Mouse (Mus musculus) embryonic facial prominence, embryonic 14.5 days (tissue): ENCODE data around the gene 9430007A20Rik. TPM values are rescaled to one million over a fixed set of nuclear protein-coding genes. Genes with fewer than 3 reads are reported as not detected.
"Not testable (repeated sequence)": the region's sequence is repeated elsewhere in the genome, so short reads cannot be mapped to it uniquely, and the experiment has no call there.

Experiments used
- ATAC-seq: fragments of 200-750 bp; cut with Nextera tagmentation; 2 replicates; pipeline ENCODE4 v1.8.0; 2017; ENCODE audit warnings: low read depth, moderate number of reproducible peaks, moderate TSS enrichment
- DNase-seq: peaks from one replicate; pipeline ENCODE4 v3.0.0-alpha.2; 2015; ENCODE audit warnings: low spot score
- H3K27ac ChIP-seq: fragments of 300-500 bp; sonication (generic); replicated peaks from 2 replicates; pipeline ENCODE4 v1.5.1; 2014; ENCODE audit warnings: low read depth, mild to moderate bottlenecking, low read length, moderate library complexity
- H3K27me3 ChIP-seq: fragments of 300-500 bp; sonication (generic); replicated peaks from 2 replicates; pipeline ENCODE4 v1.6.1; 2014; ENCODE audit warnings: low read length; ENCODE audit not compliant: control insufficient read depth, insufficient read depth
- H3K36me3 ChIP-seq: fragments of 300-500 bp; sonication (generic); 2 replicates; pipeline ENCODE4 v1.6.1; 2014; ENCODE audit warnings: low read length, mixed read lengths; ENCODE audit not compliant: control insufficient read depth, insufficient read depth
- H3K4me1 ChIP-seq: fragments of 300-500 bp; sonication (generic); 2 replicates; pipeline ENCODE4 v1.6.1; 2014; ENCODE audit warnings: antibody characterized with exemption, low read length; ENCODE audit not compliant: control insufficient read depth, insufficient read depth
- H3K4me2 ChIP-seq: fragments of 300-500 bp; sonication (generic); 2 replicates; pipeline ENCODE4 v1.6.1; 2014; ENCODE audit warnings: low read depth, mild to moderate bottlenecking, low read length, moderate library complexity, mixed read lengths
- H3K4me3 ChIP-seq: fragments of 300-500 bp; sonication (generic); 2 replicates; pipeline ENCODE4 v1.5.1; 2014; ENCODE audit warnings: low read depth, mild to moderate bottlenecking, low read length
- H3K9ac ChIP-seq: fragments of 300-500 bp; sonication (generic); 2 replicates; pipeline ENCODE4 v1.6.1; 2014; ENCODE audit warnings: low read depth, mild to moderate bottlenecking, low read length, moderate library complexity, mixed read lengths
- H3K9me3 ChIP-seq: fragments of 300-500 bp; sonication (generic); 2 replicates; pipeline ENCODE4 v1.6.1; 2016; ENCODE audit warnings: low read length; ENCODE audit not compliant: control insufficient read depth
- WGBS: fragments of 180-500 bp; shearing (Covaris S2); extraction: QIAGEN DNeasy Blood & Tissue Kit; methylation state at CpG from one replicate; pipeline ENCODE4 v1.1.7; 2014; 5-methylcytosine and 5-hydroxymethylcytosine counted together
- polyA plus RNA-seq: library from polyadenylated mRNA; unstranded; fragments of >200 nt; fragmentation: Nextera tagmentation; extraction: Ambion mirVana; gene quantifications from 2 replicates; pipeline ENCODE4 v1.2.1, GENCODE M21; 2014

9430007A20Rik gene
- polyA plus RNA-seq, result not detected in 2 replicates

DNA sequence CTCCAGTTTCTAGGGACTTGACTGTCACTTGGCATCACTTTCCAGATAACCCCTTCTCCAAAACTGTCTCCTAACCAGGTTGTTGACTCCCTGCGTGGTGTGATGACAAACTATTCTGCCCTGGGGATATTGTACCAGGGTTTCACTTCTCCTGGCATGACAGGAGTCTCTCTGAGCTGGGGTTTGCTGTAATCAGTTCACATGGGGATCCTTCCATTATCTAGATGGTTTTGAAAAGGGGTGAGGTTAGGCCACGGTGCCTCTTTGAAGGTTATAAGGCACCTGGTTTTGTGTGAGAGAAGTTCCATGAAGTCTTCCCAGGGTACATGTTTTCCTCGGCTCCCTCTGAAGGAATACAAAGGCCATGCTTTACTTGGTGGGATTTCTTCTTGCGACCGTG, at the start of gene 9430007A20Rik:
Gene 9430007A20Rik (plus strand): TSS at position 301 of the 400 bp plus-strand sequence.
- Histone ChIP-seq H3K36me3 (no peaks in the 10 kb centered on the region), H3K4me2 (no peak within 1 kb of the TSS), H3K9ac (no peak within 1 kb of the TSS), H3K4me3 (no peak within 1 kb of the TSS), H3K27me3 (no peaks in the 10 kb centered on the region), H3K27ac (no peak within 1 kb of the TSS), H3K9me3 (0 out of 2 replicates have a peak, but pooled peaks cover 5% of the 10 kb centered on the region), H3K4me1 (no peaks in the 10 kb centered on the region)
- DNase-seq (no peak), ATAC-seq (no peak)
- 82% methylated on average over 5 of the region's 5 CpGs for WGBS

DNA sequence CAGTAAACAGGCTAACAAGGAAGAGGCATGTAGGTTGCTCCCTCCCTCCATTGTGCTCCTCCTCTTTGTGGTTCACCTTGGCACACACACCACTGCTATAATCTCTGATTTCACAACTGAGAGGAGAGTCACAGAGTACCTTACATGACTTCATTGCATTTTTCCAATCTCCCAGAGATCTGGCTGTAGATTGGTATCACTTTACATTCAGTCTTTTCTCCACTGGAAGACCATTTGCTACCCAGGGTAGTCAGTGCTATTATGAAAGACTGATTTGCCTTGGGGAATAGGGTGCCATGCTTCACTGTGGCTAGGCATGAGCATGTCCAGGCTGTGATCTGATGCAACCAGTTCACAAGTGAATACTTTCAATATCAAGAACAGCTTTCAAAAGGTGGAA, 26.3 kb upstream of the 9430007A20Rik start:
- H3K4me2 ChIP-seq, result no peak overlapping the region
- DNase-seq (no peak), ATAC-seq (no peak)
- H3K4me1 ChIP-seq, result no peaks in the 10 kb centered on the region
- no peak overlapping the region for H3K9ac ChIP-seq
- 0 out of 2 replicates have a peak, but pooled peaks cover 5% of the 10 kb centered on the region for H3K9me3 ChIP-seq
- H3K27ac ChIP-seq, result no peak overlapping the region
- no peak overlapping the region for H3K4me3 ChIP-seq
- H3K27me3 ChIP-seq, result no peaks in the 10 kb centered on the region
- H3K36me3 ChIP-seq, result no peaks in the 10 kb centered on the region

DNA sequence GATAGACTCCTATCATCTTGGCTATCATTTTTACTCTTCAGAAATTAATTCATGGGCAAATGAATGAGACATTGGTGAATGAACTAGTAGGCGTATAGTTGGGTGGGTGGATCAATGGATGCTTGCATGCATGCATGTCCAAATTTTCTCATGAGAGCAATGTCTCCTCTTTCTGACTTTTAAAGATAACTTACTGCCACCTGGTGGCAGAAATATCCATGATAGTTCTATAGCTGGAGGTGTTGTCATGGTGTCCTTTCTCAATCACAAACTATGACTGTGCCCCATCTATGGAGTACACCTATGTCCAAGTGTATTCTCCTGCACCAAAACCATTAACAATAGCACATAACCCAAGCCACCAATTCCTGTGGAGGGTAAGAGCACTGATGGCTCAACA, 13.1 kb upstream of the 9430007A20Rik start:
- no peak overlapping the region for H3K4me3 ChIP-seq
- H3K27ac ChIP-seq, result no peak overlapping the region
- H3K9me3 ChIP-seq, result peaks cover 15% of the 10 kb centered on the region; the same call in 1 of the 2 replicates
- H3K4me2 ChIP-seq, result no peak overlapping the region
- DNase-seq (no peak), ATAC-seq (no peak)
- no peaks in the 10 kb centered on the region for H3K36me3 ChIP-seq
- no peak overlapping the region for H3K9ac ChIP-seq
- no peaks in the 10 kb centered on the region for H3K27me3 ChIP-seq
- H3K4me1 ChIP-seq, result no peaks in the 10 kb centered on the region
- 75% methylated on average over 1 of the region's 1 CpGs for WGBS

DNA sequence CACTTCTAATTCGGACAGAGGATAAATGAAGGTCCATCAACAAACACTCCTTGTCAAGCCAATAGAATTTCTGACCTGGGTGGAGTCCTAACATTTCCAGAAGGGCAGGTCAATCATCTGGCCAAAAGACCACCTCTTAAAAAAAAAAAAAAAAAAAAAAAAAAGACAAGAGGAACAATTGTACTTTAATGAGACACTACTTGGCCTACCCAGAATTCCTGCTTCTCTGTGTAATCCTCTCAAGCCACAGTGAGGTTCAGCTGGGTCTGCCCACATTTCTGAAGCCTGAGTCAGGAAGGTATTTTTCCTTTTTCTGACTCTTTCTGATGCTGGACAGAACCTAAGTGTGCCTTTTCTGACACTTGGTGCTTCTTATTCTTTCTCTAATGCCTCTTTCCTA, 25.1 kb downstream of the 9430007A20Rik start:
- 73% methylated on average over 1 of the region's 1 CpGs for WGBS
- no peaks in the 10 kb centered on the region for H3K27me3 ChIP-seq
- ATAC-seq (no peak), DNase-seq (no peak)
- peaks cover 21% of the 10 kb centered on the region; the same call in 1 of the 2 replicates for H3K9me3 ChIP-seq
- no peaks in the 10 kb centered on the region for H3K36me3 ChIP-seq
- H3K27ac ChIP-seq, result no peak overlapping the region
- no peak overlapping the region for H3K9ac ChIP-seq
- no peak overlapping the region for H3K4me2 ChIP-seq
- H3K4me1 ChIP-seq, result no peaks in the 10 kb centered on the region
- no peak overlapping the region for H3K4me3 ChIP-seq

DNA sequence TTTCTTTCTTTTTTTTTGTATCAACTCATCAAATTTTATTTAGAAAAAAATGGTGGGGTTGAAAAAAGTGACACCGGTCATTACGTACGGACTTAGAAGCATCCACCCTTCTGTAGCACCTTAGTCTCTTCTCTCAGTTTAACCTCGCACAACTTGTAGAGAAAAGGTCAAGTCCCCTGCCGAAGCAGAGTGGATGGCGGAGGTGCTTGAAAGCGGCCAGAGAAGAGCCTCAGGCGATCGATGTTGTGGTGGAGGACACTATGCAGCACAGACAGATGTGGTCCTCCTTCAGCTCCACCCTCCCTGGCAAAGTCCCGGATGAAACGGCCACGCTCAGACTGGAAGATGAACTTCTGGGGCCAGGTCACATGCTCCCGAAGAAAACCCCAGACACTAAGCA, 25.7 kb downstream of the 9430007A20Rik start:
- DNase-seq, H3K9ac ChIP-seq: not testable (repeated sequence)
- 92% methylated on average over 13 of the region's 13 CpGs for WGBS

DNA sequence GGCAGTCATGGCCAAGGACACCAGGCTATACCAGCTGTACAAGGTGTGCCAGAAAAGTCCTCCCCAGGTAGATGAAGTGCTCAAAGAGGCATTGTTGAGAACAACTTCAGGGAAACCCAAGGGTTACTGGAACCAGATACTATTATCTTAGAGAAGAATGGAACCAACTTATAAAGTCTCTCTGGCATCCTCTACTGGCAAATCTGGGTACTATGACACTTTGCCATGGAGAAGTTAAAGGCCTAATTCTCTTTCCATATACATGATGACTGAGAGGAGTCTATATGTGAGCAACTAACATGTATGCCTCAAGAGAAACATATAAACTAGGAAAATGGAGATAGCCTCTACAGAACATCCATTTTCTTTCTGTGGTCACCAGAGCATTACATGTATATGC, 31.5 kb downstream of the 9430007A20Rik start:
- H3K27ac ChIP-seq, result no peak overlapping the region
- no peak for DNase-seq
- H3K27me3 ChIP-seq, result no peaks in the 10 kb centered on the region
- H3K36me3 ChIP-seq, result no peaks in the 10 kb centered on the region
- ATAC-seq, result no peak
- peaks cover 10% of the 10 kb centered on the region; the same call in 1 of the 2 replicates for H3K9me3 ChIP-seq
- H3K4me2 ChIP-seq, result no peak overlapping the region
- H3K4me3 ChIP-seq, result no peak overlapping the region
- H3K4me1 ChIP-seq, result no peaks in the 10 kb centered on the region
- no peak overlapping the region for H3K9ac ChIP-seq

More for the DNA sequence above, 25.7 kb downstream of the 9430007A20Rik start:
- H3K4me1 ChIP-seq, H3K4me2 ChIP-seq, H3K27ac ChIP-seq, H3K4me3 ChIP-seq, ATAC-seq, H3K27me3 ChIP-seq, H3K36me3 ChIP-seq: not testable (repeated sequence)
- H3K9me3 ChIP-seq, result peaks cover 20% of the 10 kb centered on the region; the same call in 1 of the 2 replicates

DNA sequence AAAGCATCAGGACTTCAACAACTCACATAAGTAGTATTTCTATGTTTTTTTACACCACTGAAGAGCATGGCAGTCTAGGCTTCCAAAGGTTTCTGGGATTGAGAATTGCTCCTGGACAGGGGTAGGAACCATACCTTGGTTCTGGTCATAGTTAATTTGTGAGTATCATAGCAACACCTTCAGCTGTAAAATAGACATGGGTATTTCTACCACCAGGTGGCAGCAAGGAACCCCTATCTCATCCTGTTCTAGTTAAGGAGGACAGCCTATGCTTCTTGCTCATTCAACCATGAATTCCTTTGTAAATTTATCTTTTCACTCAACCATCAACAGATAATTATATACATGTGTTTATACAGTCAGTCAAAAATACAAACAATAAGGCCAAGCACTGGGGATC, 40.2 kb downstream of the 9430007A20Rik start:
- no peak for ATAC-seq
- no peak overlapping the region for H3K4me2 ChIP-seq
- H3K9me3 ChIP-seq, result peaks cover 22% of the 10 kb centered on the region
- no peak overlapping the region for H3K4me3 ChIP-seq
- H3K36me3 ChIP-seq, result no peaks in the 10 kb centered on the region
- no peak overlapping the region for H3K27ac ChIP-seq
- H3K4me1 ChIP-seq, result no peaks in the 10 kb centered on the region
- H3K27me3 ChIP-seq, result no peaks in the 10 kb centered on the region
- H3K9ac ChIP-seq, result no peak overlapping the region
- no peak for DNase-seq

DNA sequence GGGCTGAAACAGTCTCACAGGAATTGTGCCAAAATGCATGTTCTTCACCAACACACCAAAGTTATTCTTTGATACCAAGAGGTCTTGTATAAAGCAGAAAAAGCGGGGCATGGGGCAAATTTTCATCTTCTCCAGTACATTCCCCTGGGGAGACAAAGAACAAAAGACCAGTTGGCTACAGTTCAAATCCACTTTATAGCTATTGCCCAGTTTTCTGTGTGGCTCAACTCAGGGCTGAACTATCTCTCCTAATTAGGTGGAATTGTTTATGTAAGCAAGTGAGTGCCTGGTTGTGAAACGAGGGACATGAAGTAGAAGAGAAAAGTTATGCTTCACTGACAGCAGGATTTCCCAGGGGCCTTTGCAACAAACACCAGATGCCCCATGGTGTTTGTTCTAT, 41.6 kb downstream of the 9430007A20Rik start:
- DNase-seq, result no peak
- Histone ChIP-seq H3K4me3 (no peak overlapping the region), H3K4me2 (no peak overlapping the region), H3K27me3 (no peaks in the 10 kb centered on the region), H3K27ac (no peak overlapping the region), H3K36me3 (no peaks in the 10 kb centered on the region), H3K9ac (no peak overlapping the region), H3K4me1 (no peaks in the 10 kb centered on the region), H3K9me3 (peaks cover 22% of the 10 kb centered on the region)
- 49% methylated on average over 2 of the region's 2 CpGs for WGBS
- ATAC-seq, result no peak

DNA sequence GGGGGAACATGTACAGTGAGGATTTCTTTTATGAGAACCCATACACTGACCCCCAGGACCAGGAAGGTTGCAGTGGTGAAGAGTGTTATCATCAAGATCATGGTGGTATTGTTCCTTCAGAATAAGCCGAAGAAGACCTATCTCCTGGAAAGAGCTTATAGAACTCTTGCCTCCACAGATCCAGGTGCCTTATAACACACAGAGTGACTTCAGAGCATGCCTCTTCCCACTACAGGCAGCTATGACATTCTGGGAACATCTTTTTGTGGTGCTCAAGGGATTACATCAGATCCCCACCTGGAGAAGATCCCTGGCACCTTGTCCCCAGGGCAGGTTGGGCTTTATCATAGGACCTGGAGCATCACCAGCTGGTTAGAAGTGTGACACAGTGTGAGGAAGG, 45.4 kb downstream of the 9430007A20Rik start, which contains the start of gene Gm13124:
Gene Gm13124 (minus strand): TSS at position 101 of the 400 bp plus-strand sequence.
- no peaks in the 10 kb centered on the region for H3K27me3 ChIP-seq
- H3K4me3 ChIP-seq, result no peak within 1 kb of the TSS
- 95% methylated on average over 1 of the region's 1 CpGs for WGBS
- H3K9me3 ChIP-seq, result peaks cover 16% of the 10 kb centered on the region; the same call in 1 of the 2 replicates
- H3K4me1 ChIP-seq, result no peaks in the 10 kb centered on the region
- H3K9ac ChIP-seq, result no peak within 1 kb of the TSS
- ATAC-seq (no peak), DNase-seq (no peak)
- H3K4me2 ChIP-seq, result no peak within 1 kb of the TSS
- H3K36me3 ChIP-seq, result no peaks in the 10 kb centered on the region
- no peak within 1 kb of the TSS for H3K27ac ChIP-seq
